Mouse (Mus musculus): ENCODE measurements around the gene Itpkc. TPM values are rescaled to one million over a fixed set of nuclear protein-coding genes. Genes with fewer than 3 reads are reported as not detected.

The Itpkc gene
- polyA plus RNA-seq, 1 experiment from 2014 or later, result 6.6 TPM

DNA sequence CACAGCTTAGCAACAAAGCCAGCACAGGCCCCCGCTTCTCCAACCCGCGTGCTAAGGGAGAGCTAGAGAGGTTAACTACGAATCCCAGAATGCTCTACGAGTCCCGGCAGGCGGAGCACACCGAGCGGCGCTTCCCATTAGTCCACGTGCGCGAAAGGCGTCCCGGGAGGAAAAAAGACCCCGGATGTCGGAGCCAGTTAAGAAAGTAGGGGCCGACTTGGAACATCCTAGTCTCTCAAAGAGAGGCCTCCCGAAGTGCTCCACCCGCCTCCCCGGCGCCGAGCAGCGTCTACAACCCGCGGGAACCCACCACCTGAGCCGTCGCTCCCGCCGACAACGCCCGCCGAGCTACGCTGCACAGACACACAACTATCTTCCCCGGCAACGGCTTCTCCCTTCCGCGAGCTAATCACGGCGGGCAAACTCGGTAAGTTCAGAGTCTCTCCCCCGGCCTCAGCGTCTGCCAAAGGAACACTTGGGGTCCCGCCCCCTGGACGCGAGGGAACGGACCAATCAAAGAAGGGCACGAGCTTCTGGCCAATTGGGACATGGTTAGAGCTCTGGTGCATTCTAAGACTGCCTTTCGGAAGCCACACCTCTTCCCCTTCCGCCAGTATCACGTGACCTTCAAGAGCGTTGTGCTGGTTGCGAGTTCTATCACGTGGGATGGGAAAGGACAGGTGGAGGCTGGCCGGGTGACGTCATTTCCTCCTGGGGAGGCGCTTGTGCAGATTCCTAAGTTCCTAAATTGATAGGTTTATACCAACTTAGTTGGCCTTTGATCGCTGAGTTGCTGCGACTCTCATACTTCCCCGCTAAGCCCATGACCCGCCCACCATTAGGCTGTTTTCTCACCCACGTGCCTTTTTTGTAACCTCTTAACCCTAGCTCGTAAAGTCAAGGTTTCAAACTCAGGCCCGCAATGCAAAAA is 32.5 kb downstream of the Itpkc start, which contains the start of the genes BC024978 and Snrpa:
TSS of gene BC024978 (plus strand) at position 101 of the 931 bp plus-strand sequence.
TSS of gene Snrpa (minus strand) at position 591 of the 931 bp plus-strand sequence.
- ATAC-seq (replicated peaks; ENCODE audit: low FRiP score) (peak; percentile 99), DNase-seq (ENCODE audit: low spot score) (peak; percentile 94)
- Histone ChIP-seq H3K27ac (ENCODE audit: low read depth, low read length) (peak within 1 kb of the TSS; percentile 97), H3K4me1 (replicated peaks; ENCODE audit: control insufficient read depth, insufficient read depth, low read length) (peaks cover 9% of the 10 kb centered on the region; the same call in 1 of the 2 replicates), H3K4me2 (ENCODE audit: low read depth, low read length, severe bottlenecking) (peak within 1 kb of the TSS; percentile 95), H3K27me3 (ENCODE audit: control insufficient read depth, insufficient read depth, low read length) (no peaks in the 10 kb centered on the region), H3K9ac (ENCODE audit: low read length) (peak within 1 kb of the TSS; percentile 93), H3K4me3 (ENCODE audit: low read depth, low read length) (peak within 1 kb of the TSS; percentile 85), H3K36me3 (ENCODE audit: control insufficient read depth, insufficient read depth, low read length) (peaks cover 17% of the 10 kb centered on the region), H3K9me3 (ENCODE audit: control insufficient read depth, low read length) (no peaks in the 10 kb centered on the region)
- WGBS, result under 1% methylated on average over 64 of the region's 64 CpGs

DNA sequence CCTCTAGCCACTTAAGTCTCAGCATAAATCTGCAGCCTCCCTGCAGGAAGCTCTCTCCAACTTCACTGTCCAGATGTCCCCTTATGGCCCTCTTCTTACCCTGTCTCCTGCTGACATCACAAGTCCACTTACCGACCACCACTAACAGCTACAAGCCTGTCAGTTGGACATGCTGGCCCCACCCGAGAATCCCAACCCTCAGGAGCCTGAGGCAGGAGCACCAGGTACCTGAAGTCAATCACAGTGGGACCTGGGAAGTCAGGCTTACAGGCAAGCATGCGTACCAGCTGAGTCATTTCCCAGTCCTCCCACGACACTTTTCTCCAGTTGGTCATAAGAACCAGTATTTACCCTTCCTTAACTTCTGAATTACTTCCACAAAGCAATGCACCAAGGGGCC is 34.7 kb downstream of the Itpkc start:
- Histone ChIP-seq H3K4me1 (replicated peaks; ENCODE audit: control insufficient read depth, insufficient read depth, low read length) (peaks cover 9% of the 10 kb centered on the region; the same call in 1 of the 2 replicates), H3K36me3 (ENCODE audit: control insufficient read depth, insufficient read depth, low read length) (peaks cover 39% of the 10 kb centered on the region), H3K27ac (ENCODE audit: low read depth, low read length) (no peak overlapping the region), H3K9me3 (ENCODE audit: control insufficient read depth, low read length) (no peaks in the 10 kb centered on the region), H3K9ac (ENCODE audit: low read length) (no peak overlapping the region), H3K4me3 (ENCODE audit: low read depth, low read length) (no peak overlapping the region), H3K4me2 (ENCODE audit: low read depth, low read length, severe bottlenecking) (no peak overlapping the region), H3K27me3 (ENCODE audit: control insufficient read depth, insufficient read depth, low read length) (no peaks in the 10 kb centered on the region)
- DNase-seq (ENCODE audit: low spot score), result no peak
- WGBS, result 93% methylated on average over 4 of the region's 4 CpGs
- ATAC-seq (replicated peaks; ENCODE audit: low FRiP score), result no peak

GRCm38 (mm10) chr7:27192434-27192833 is 36.0 kb downstream of the Itpkc start:
- Histone ChIP-seq H3K36me3 (ENCODE audit: control insufficient read depth, insufficient read depth, low read length) (peaks cover 45% of the 10 kb centered on the region), H3K4me2 (ENCODE audit: low read depth, low read length, severe bottlenecking) (no peak overlapping the region), H3K4me3 (ENCODE audit: low read depth, low read length) (no peak overlapping the region), H3K27ac (ENCODE audit: low read depth, low read length) (no peak overlapping the region), H3K9ac (ENCODE audit: low read length) (no peak overlapping the region), H3K27me3 (ENCODE audit: control insufficient read depth, insufficient read depth, low read length) (no peaks in the 10 kb centered on the region), H3K9me3 (ENCODE audit: control insufficient read depth, low read length) (no peaks in the 10 kb centered on the region), H3K4me1 (replicated peaks; ENCODE audit: control insufficient read depth, insufficient read depth, low read length) (peaks cover 9% of the 10 kb centered on the region; the same call in 1 of the 2 replicates)
- ATAC-seq (replicated peaks; ENCODE audit: low FRiP score) (no peak), DNase-seq (ENCODE audit: low spot score) (no peak)
- WGBS, result 96% methylated on average over 5 of the region's 5 CpGs

DNA sequence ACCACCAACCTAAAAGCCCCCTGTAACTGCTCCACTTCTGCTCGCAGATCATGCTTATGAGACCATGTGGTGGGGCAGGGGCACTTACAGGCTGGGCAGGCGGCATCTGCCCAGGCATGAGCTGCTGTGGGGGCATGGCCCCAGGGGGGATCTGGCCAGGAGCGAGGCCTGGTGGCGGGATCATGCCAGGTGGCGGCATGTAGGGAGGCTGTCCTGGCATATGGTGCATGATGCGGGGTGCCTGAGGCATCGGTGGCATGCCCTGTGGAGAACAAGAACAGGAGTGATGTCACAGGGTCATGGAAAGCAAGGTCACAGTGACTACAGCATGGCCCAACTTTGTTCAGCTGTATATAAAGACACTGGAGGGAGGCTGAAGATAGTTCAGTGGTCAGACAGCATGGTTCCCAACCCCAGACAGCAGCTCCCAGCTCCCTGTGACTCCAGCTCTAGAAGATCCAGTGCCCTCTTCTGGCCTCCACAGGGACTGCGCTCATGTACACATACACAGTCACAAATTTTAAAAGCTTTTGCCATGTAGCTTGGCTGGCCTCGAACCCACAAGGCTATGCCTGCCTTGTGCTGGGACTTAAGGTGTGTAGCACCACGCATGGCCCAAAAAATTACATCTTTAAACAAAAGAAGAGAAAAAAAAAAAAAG is 39.1 kb downstream of the Itpkc start:
- DNase-seq (ENCODE audit: low spot score), result no peak
- Histone ChIP-seq H3K9me3 (ENCODE audit: control insufficient read depth, low read length) (no peaks in the 10 kb centered on the region), H3K4me1 (replicated peaks; ENCODE audit: control insufficient read depth, insufficient read depth, low read length) (peaks cover 3% of the 10 kb centered on the region; the same call in 1 of the 2 replicates), H3K9ac (ENCODE audit: low read length) (no peak overlapping the region), H3K27me3 (ENCODE audit: control insufficient read depth, insufficient read depth, low read length) (no peaks in the 10 kb centered on the region), H3K4me2 (ENCODE audit: low read depth, low read length, severe bottlenecking) (no peak overlapping the region), H3K36me3 (ENCODE audit: control insufficient read depth, insufficient read depth, low read length) (peaks cover 64% of the 10 kb centered on the region), H3K27ac (ENCODE audit: low read depth, low read length) (no peak overlapping the region), H3K4me3 (ENCODE audit: low read depth, low read length) (no peak overlapping the region)
- ATAC-seq (replicated peaks; ENCODE audit: low FRiP score), result no peak
- WGBS, result 94% methylated on average over 10 of the region's 10 CpGs

- ATAC-seq (replicated peaks; ENCODE audit: low FRiP score) (no peak), DNase-seq (ENCODE audit: low spot score) (no peak)
- Histone ChIP-seq H3K27me3 (ENCODE audit: control insufficient read depth, insufficient read depth, low read length) (no peaks in the 10 kb centered on the region), H3K36me3 (ENCODE audit: control insufficient read depth, insufficient read depth, low read length) (peaks cover 49% of the 10 kb centered on the region), H3K4me3 (ENCODE audit: low read depth, low read length) (no peak overlapping the region), H3K27ac (ENCODE audit: low read depth, low read length) (no peak overlapping the region), H3K4me2 (ENCODE audit: low read depth, low read length, severe bottlenecking) (no peak overlapping the region), H3K9ac (ENCODE audit: low read length) (no peak overlapping the region), H3K4me1 (replicated peaks; ENCODE audit: control insufficient read depth, insufficient read depth, low read length) (no peaks in the 10 kb centered on the region), H3K9me3 (ENCODE audit: control insufficient read depth, low read length) (no peaks in the 10 kb centered on the region)
- 92% methylated on average over 5 of the region's 5 CpGs for WGBS
Observed at GRCm38 (mm10) chr7:27185986-27186385, 42.5 kb downstream of the Itpkc start.

GRCm38 (mm10) chr7:27184964-27185363 is 43.5 kb downstream of the Itpkc start:
- WGBS, result 72% methylated on average over 3 of the region's 3 CpGs
- Histone ChIP-seq H3K27me3 (ENCODE audit: control insufficient read depth, insufficient read depth, low read length) (no peaks in the 10 kb centered on the region), H3K4me2 (ENCODE audit: low read depth, low read length, severe bottlenecking) (no peak overlapping the region), H3K4me1 (replicated peaks; ENCODE audit: control insufficient read depth, insufficient read depth, low read length) (no peaks in the 10 kb centered on the region), H3K9me3 (ENCODE audit: control insufficient read depth, low read length) (no peaks in the 10 kb centered on the region), H3K27ac (ENCODE audit: low read depth, low read length) (no peak overlapping the region), H3K36me3 (ENCODE audit: control insufficient read depth, insufficient read depth, low read length) (peaks cover 39% of the 10 kb centered on the region), H3K9ac (ENCODE audit: low read length) (no peak overlapping the region), H3K4me3 (ENCODE audit: low read depth, low read length) (no peak overlapping the region)
- DNase-seq (ENCODE audit: low spot score) (peak; percentile 84), ATAC-seq (replicated peaks; ENCODE audit: low FRiP score) (no peak)

DNA sequence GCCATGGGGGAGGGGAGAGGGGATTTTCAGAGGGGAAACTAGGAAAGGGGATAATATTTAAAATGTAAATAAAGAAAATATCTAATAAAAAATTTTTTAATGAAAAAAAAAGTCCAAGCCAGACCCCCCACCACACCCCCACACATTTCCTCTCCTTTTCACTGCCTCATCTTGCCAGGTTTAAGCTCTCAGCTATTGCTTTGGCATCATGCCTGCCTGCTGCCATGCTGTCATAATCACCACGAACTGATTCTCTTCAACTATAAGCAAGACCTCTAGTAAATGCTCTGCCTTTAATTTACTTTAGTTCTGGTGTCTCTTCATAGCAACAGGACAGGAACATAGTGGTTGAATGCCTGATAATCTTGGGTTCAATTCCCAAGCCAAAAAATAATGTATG is 46.0 kb downstream of the Itpkc start:
- Histone ChIP-seq H3K27ac (ENCODE audit: low read depth, low read length) (no peak overlapping the region), H3K4me2 (ENCODE audit: low read depth, low read length, severe bottlenecking) (no peak overlapping the region), H3K36me3 (ENCODE audit: control insufficient read depth, insufficient read depth, low read length) (peaks cover 21% of the 10 kb centered on the region), H3K27me3 (ENCODE audit: control insufficient read depth, insufficient read depth, low read length) (no peaks in the 10 kb centered on the region), H3K4me1 (replicated peaks; ENCODE audit: control insufficient read depth, insufficient read depth, low read length) (0 out of 2 replicates have a peak, but pooled peaks cover 4% of the 10 kb centered on the region), H3K9me3 (ENCODE audit: control insufficient read depth, low read length) (no peaks in the 10 kb centered on the region), H3K4me3 (ENCODE audit: low read depth, low read length) (no peak overlapping the region), H3K9ac (ENCODE audit: low read length) (no peak overlapping the region)
- ATAC-seq (replicated peaks; ENCODE audit: low FRiP score) (no peak), DNase-seq (ENCODE audit: low spot score) (no peak)
- 92% methylated on average over 1 of the region's 1 CpGs for WGBS

DNA sequence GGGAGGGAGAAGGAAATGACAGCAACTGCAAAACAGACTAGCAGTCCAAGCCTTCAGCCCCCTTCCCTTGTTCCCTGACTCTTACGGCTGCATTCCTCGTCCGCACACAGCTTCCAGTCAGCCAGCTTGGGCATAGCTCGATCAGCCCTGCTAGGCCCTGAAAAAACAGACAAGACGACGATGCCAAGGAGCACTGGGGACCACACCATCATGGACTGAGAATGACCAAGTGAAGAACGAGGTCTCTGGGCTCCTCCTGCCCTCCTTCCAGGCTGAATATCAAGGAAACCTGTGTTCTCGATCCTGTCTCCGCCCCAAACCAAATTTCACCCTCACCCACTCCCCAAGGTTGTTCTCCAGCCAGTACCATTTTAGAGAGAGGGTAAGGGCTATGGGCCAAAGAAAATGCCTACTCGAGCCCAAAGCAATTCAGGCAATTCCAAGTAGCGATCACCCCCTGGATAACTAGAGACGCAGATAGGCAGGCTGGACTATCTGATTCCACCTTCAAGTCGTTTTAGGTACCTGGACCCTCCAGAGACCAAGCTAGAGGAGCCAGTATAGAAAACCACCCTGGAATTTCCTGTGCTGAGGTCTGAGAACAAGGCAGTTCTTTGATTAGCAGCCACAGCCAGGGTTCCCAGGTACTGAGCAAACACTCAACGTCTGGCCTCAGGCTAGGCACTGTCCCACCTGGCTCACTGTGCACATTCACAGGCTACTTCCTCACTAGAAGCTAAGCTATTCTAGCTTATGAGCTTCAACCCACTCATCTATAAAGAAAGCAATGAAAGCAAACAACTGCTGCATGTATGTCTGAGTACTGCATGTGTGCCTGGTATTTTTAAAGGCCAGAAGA is 47.4 kb downstream of the Itpkc start, which contains the start of the genes Gm21983 and Mia:
TSS of gene Gm21983 (minus strand) at position 250 of the 859 bp plus-strand sequence.
TSS of gene Mia (minus strand) at position 321 of the 859 bp plus-strand sequence.
- no peak for ATAC-seq (replicated peaks; ENCODE audit: low FRiP score)
- H3K36me3 ChIP-seq (ENCODE audit: control insufficient read depth, insufficient read depth, low read length), result peaks cover 14% of the 10 kb centered on the region
- H3K27ac ChIP-seq (ENCODE audit: low read depth, low read length), result no peak within 1 kb of the TSS
- H3K9me3 ChIP-seq (ENCODE audit: control insufficient read depth, low read length), result no peaks in the 10 kb centered on the region
- H3K9ac ChIP-seq (ENCODE audit: low read length), result no peak within 1 kb of the TSS
- H3K4me2 ChIP-seq (ENCODE audit: low read depth, low read length, severe bottlenecking), result no peak within 1 kb of the TSS
- WGBS, result 74% methylated on average over 14 of the region's 14 CpGs
- DNase-seq (ENCODE audit: low spot score), result no peak
- H3K4me1 ChIP-seq (replicated peaks; ENCODE audit: control insufficient read depth, insufficient read depth, low read length), result 0 out of 2 replicates have a peak, but pooled peaks cover 4% of the 10 kb centered on the region
- no peak within 1 kb of the TSS for H3K4me3 ChIP-seq (ENCODE audit: low read depth, low read length)
- H3K27me3 ChIP-seq (ENCODE audit: control insufficient read depth, insufficient read depth, low read length), result no peaks in the 10 kb centered on the region

All from forebrain, embryonic 11.5 days (tissue).